Mouse (Mus musculus) MEL (cell line): ENCODE measurements around the gene Kank3.

Experiments used
- CTCF ChIP-seq, 3 experiments: IDR thresholded peaks in 2 of 3; conservative IDR thresholded peaks in 1 of 3; 2 replicates each; pipeline ENCODE4 v1.5.1; 2011 to 2012; ENCODE audit warnings: low read length in 3 of 3, low read depth in 2 of 3, mild to moderate bottlenecking in 2 of 3, improper control_type of control experiment in 1 of 3, inconsistent platforms in 1 of 3, mixed read lengths in 1 of 3, moderate library complexity in 1 of 3; ENCODE audit not compliant: control insufficient read depth in 1 of 3, insufficient read depth in 1 of 3, poor library complexity in 1 of 3, severe bottlenecking in 1 of 3
- E2F4 ChIP-seq: IDR thresholded peaks from 2 replicates; pipeline ENCODE4 v1.6.1; 2011; ENCODE audit warnings: low read depth, low read length, improper control_type of control experiment, borderline replicate concordance
- EP300 ChIP-seq, 2 experiments: IDR thresholded peaks; 2 replicates each; pipeline ENCODE4 v1.6.1; 2011; ENCODE audit warnings: improper control_type of control experiment in 2 of 2, low read length in 2 of 2, low read depth in 1 of 2, mild to moderate bottlenecking in 1 of 2
- HCFC1 ChIP-seq: IDR thresholded peaks from 2 replicates; pipeline ENCODE4 v1.6.1; 2012; ENCODE audit warnings: low read depth, mild to moderate bottlenecking, inconsistent platforms, low read length, improper control_type of control experiment, moderate library complexity
- MEF2A ChIP-seq: IDR thresholded peaks from 2 replicates; pipeline ENCODE4 v1.6.1; 2014; ENCODE audit warnings: low read depth, mild to moderate bottlenecking, inconsistent platforms, low read length, improper control_type of control experiment; ENCODE audit not compliant: poor library complexity, insufficient replicate concordance, severe bottlenecking; ENCODE audit errors: extremely low read depth
- MYB ChIP-seq: IDR thresholded peaks from 2 replicates; pipeline ENCODE4 v1.6.1; 2011; ENCODE audit warnings: mild to moderate bottlenecking, low read depth, low read length, improper control_type of control experiment
- NELFE ChIP-seq: IDR thresholded peaks from 2 replicates; pipeline ENCODE4 v1.6.1; 2011; ENCODE audit warnings: low read depth, low read length, improper control_type of control experiment
- POLR2A ChIP-seq, 2 experiments: IDR thresholded peaks; 2 replicates each; pipeline ENCODE4 v1.6.1; 2011 to 2012; ENCODE audit warnings: low read length in 2 of 2, mild to moderate bottlenecking in 2 of 2, control low read depth in 1 of 2, improper control_type of control experiment in 1 of 2, low read depth in 1 of 2, moderate library complexity in 1 of 2; ENCODE audit not compliant: control insufficient read depth in 1 of 2, insufficient read depth in 1 of 2, poor library complexity in 1 of 2
- POLR2AphosphoS2 ChIP-seq: IDR thresholded peaks from 2 replicates; pipeline ENCODE4 v1.6.1; 2011; ENCODE audit warnings: low read length, improper control_type of control experiment
- UBTF ChIP-seq: IDR thresholded peaks from 2 replicates; pipeline ENCODE4 v1.6.1; 2012; ENCODE audit warnings: low read depth, mild to moderate bottlenecking, inconsistent platforms, low read length, improper control_type of control experiment, moderate library complexity, borderline replicate concordance; ENCODE audit not compliant: insufficient read depth
- USF2 ChIP-seq, 2 experiments: IDR thresholded peaks; 2 replicates each; pipeline ENCODE4 v1.6.1; 2011 to 2012; ENCODE audit warnings: improper control_type of control experiment in 2 of 2, low read length in 2 of 2, borderline replicate concordance in 1 of 2, inconsistent platforms in 1 of 2, low read depth in 1 of 2, mild to moderate bottlenecking in 1 of 2; ENCODE audit not compliant: insufficient read depth in 1 of 2

DNA sequence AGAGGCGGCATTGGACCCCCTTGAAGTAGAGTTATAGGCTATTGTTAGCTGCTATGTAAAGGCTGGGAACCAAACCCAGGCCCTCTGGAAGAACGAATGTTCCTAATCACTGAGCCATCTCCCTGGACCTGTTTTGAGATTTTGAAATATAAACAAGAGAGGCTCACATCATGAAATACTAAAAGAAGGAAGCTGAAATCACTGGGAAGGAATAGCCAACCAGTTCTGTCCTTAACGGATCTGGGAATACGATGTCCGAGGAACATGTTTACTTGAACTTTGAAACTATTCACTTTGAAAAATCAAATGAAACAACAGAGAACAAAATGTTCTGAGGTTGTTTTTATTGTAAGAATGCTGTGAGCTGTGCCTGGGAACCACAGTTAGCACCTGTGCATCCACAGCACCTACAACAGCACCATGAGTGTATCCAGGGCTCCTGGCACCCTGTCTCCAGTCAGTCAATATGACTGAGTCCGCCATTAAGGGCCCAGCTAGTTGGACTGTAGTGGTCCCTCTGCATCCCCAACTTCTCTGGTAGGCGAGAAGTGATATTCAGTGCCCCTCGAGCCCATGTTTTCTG lies 35.7 kb upstream of the Kank3 start:
- TF ChIP-seq UBTF = no peak
- TF ChIP-seq POLR2AphosphoS2 = no peak
- no peak for TF ChIP-seq HCFC1
- no peak for TF ChIP-seq USF2 (IDR thresholded peaks at IDR 0.05; ENCODE audit: borderline replicate concordance in 1 of 2, insufficient read depth in 1 of 2, low read depth in 1 of 2, low read length in 2 of 2)
- TF ChIP-seq MYB = no peak
- TF ChIP-seq NELFE = no peak
- no peak for TF ChIP-seq EP300 (IDR thresholded peaks at IDR 0.05; ENCODE audit: low read depth in 1 of 2, low read length in 2 of 2)
- no peak for TF ChIP-seq POLR2A (IDR thresholded peaks at IDR 0.05; ENCODE audit: control insufficient read depth in 1 of 2, insufficient read depth in 1 of 2, low read depth in 1 of 2, low read length in 2 of 2, poor library complexity in 1 of 2)
- TF ChIP-seq CTCF (IDR thresholded peaks at IDR 0.05 in 2 of 3, conservative IDR thresholded peaks at IDR 0.05 in 1 of 3; ENCODE audit: control insufficient read depth in 1 of 3, insufficient read depth in 1 of 3, low read depth in 2 of 3, low read length in 3 of 3, poor library complexity in 1 of 3, severe bottlenecking in 1 of 3) = no peak
- TF ChIP-seq E2F4 = no peak
- no peak for TF ChIP-seq MEF2A
